Mouse (Mus musculus) right cerebral cortex, postnatal 14 days (tissue): ENCODE results near the gene Cacnb2.
A peak's percentile ranks its signal among the peaks of the same experiment; 100 is the strongest.

Source experiments
- DNase-seq: peaks from one replicate; pipeline ENCODE4 v3.0.0; 2022

The Cacnb2 gene

DNA sequence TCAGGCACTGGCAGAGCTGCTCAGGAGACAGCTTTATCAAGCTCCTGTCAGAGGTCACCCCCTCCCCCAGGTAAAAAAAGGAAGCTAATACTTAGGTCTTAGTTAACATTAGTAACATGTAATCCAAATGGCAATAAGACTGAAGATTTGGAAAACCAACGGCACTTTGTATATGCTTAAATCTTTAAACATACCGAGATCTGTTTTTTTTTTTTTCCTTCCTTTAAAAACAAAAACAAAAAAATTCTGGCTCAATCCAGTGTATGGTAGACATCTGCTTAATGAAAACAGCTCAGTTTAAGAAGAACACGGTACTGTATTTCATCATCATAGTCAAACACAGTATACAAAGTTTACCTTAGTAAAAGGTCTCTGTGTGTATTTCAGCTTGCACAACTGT, at the start of gene Cacnb2:
Gene Cacnb2 (plus strand): TSS at position 301 of the 400 bp plus-strand sequence.
- DNase-seq, result no peak

DNA sequence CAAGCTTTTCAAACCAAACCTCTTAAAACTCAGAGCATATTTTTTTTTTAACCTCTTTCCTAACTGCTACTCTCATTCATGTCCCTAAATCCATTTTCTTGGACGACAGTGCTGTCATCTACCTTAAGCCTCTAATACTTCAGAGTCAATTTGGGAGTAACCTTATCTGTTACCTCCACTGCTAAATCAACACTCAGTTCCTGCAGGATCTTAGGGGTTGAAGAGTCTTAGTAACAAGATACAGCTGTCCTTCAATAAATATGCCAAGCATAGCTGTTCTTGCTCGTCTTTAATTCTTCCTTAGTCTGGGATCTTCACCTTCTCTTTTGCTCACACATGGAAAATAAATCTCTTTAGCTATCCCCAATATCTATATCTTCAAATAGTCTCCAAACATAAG, 34.9 kb upstream of the Cacnb2 start:
- DNase-seq, result no peak

- no peak for DNase-seq
These were observed 31.6 kb upstream of the Cacnb2 start for GRCm38 (mm10) chr2:14571300-14571699.

DNA sequence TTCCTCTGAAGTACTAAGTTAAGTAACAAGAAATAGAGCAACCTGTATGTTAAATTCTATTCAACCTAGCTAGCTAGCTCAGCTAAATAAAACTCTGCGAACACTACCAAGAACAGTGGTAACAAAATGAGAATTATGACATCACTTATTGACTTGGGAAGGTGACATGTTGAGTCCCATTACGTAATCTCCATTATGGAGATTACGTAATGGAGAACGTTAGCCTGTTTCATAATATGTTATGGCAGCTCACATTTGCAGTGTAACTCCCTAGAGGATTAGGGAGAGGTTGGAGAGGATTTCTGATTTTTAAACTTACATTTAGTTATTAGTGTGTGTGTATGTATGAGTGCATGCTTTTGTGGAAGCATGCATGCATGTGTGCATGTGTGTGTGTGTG, 13.3 kb upstream of the Cacnb2 start:
- DNase-seq, result no peak

GRCm38 (mm10) chr2:14597909-14598563, 4.9 kb upstream of the Cacnb2 start:
- no peak for DNase-seq

GRCm38 (mm10) chr2:14603784-14604781, 1.2 kb downstream of the Cacnb2 start:
- DNase-seq, result peak; percentile 51

GRCm38 (mm10) chr2:14604791-14605190, 1.9 kb downstream of the Cacnb2 start:
- DNase-seq, result peak; percentile 8

GRCm38 (mm10) chr2:14605207-14605606, 2.3 kb downstream of the Cacnb2 start:
- DNase-seq, result no peak

DNA sequence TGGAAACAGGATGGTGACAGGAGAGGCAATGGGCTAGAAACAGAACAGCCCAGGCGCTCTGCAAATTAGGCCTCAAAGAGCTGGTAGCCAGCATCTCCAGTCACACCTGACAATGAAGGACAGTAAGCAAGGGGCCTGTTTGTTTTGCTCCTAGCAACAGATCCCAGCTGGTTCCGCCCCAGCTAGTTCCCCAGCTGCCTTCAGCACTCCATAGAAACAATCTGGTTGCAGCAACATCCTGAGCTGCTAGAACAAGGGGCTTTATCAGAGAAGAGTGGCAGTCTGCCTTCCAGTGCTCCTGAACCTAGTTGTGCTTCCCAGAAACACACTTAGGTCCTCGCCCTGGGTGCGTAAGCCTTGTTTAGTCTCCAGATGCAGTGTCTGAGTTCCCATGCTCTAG, 5.7 kb downstream of the Cacnb2 start:
- peak; percentile 12 for DNase-seq

DNA sequence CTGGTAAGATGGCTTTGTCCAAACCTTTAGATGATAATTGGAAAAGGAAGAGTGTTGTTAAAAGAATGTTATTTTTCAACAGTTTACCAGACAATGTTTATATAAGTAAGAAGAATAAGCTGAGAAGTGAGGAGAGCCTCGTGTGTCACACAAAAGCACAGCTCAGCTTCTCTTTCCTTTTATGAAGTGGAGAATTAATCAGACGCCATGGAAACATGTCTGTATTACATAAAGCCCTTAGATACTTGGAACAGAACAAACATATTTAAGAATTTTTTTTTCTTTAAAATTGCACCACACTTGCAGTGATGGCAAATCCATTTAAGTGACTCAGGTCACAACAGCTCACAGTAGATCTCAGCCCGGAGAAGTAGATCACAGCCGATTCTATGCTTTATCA, 9.8 kb downstream of the Cacnb2 start:
- DNase-seq, result no peak

DNA sequence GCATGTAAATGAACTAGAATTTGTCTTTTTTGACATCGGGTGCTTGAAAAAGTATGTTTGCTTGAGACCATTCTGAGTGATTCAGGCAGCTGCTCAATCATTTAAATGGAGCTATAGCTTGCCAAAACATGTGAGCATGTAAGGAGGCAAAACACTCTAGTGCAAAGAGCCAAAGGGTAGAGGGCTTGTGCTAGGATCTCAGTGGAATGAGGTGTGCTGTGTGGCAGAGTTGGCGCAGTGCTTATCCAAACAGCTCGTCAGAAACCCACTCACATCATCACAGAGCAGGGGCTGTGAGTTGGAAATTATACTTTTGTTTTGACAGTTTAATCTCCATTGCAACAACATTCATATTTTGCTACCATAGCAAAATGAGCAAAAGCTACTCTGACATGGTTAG, 13.5 kb downstream of the Cacnb2 start:
- no peak for DNase-seq

GRCm38 (mm10) chr2:14620120-14620853, 17.4 kb downstream of the Cacnb2 start:
- DNase-seq, result no peak

GRCm38 (mm10) chr2:14620891-14621290, 18.0 kb downstream of the Cacnb2 start:
- DNase-seq, result no peak

DNA sequence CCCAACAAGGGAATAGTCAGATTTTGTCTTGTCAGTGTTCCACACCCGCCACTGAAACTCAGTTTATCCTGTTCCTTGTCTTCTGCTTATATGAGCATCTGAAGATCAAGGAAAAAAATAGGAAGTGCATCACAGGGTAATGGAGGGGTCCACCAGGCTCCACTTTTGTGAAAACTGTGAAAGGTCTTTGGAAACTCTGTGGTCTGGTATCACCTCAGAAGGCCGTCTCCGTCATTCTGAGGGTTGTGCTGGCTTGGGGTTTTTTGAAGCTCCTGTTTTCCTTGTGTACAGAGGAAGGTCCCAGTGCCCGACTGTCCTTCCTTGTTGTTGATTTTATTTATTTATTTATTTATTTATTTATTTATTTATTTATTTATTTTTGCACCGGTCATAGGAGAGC, 20.9 kb downstream of the Cacnb2 start:
- DNase-seq, result no peak

GRCm38 (mm10) chr2:14629814-14630492, 27.1 kb downstream of the Cacnb2 start:
- no peak for DNase-seq

DNA sequence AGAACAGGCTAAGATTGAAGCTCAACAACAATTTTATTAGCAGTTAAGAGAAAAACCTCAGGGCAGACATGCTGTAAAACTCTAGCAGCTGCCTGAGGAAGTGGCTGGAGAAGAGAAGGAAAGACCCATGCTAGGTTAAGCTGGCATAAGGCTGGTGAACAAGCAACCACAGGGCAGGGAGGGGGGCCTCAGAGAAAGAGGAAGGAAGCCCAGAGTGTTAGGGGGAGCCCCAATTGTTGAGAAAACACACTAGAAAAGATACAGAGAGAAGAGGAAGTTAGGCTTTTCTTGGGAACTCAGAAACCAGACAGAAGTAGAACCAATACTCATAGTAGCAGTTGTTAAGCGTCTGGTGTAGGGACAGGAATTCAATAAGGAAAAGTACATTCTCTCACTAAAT, 28.7 kb downstream of the Cacnb2 start:
- DNase-seq, result no peak

GRCm38 (mm10) chr2:14633202-14633601, 30.3 kb downstream of the Cacnb2 start:
- no peak for DNase-seq

GRCm38 (mm10) chr2:14639266-14639665, 36.4 kb downstream of the Cacnb2 start:
- DNase-seq, result no peak

DNA sequence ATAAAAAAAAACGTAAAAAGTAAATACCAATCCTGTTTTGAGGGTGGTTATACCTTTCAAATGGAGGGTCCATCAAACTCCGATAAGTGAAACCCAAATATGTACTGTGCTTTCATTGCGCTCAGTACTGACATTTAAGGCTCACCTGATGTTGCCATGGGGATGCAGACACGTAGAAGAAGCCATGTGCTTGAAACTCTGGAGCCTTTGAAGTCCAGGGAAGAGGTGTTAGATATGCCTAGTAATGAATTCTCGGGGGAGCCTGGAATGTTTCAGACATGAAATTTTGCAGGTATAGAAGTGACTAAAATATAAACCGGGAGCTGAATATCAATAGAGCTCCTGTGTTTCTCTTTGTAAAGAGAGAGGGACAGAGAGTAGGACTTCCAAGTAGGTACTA, 37.0 kb downstream of the Cacnb2 start:
- DNase-seq, result no peak

DNA sequence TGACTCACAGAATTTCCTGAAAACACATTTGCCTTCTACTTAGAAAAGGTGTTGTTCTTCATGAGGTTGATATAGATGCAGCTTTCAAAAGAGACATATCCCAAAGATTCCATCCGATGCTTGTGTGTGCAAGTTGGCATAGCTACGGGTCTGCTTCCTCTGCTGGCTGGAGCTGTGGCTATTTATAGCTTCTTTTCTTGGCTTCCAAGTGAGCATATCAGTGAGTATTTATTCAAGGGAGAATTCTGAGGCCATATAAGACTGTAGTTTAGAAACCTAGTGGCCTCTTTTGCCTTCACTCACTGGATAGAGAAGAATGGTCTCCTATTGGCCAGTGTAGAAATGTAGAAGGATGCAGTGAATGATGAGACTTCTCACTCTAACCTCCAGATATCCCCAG, 38.2 kb downstream of the Cacnb2 start:
- DNase-seq, result peak; percentile 16

DNA sequence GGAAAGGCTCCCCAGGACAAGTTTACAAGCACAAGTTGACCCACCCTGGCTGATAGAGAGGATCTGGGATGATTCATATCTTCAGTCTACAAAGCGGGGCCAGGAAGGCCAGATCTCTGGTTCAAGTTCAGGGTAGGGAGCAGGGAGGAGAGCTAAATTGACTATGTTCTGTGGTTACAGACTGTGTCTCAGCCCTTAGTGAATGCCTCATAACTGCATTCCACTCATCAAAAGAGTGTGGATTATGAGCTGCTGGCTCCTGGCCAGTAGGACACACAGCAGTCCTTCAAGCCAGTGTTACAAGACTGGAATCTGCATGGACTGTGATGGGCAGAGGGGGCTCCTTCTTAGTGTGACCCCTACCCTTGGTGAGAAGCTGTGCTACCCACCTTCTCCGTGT, 48.4 kb downstream of the Cacnb2 start:
- DNase-seq, result no peak

DNA sequence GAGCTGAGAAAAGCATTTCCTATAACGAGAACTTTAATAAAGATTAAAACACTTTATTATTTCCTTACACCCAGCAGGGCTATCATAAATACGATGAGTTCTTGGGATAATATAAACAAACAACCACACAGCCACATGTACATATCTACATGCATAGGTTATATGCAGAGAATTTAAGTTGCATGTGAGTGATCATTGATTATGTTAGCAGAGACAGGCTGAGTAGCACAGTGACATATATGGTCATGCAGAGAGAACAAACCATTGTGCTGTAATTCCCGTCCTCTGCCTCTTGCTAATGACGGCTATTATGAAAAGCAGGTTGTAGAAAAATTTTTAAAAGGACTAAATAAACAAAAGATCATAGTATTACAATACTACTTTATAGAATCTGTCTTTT, 53.8 kb downstream of the Cacnb2 start:
- DNase-seq, result no peak
